Comparison of ENCODE assay signal across 26 mouse cellular contexts in genomic region chr13:51122771-51123170, GRCm38 (mm10). TPM values are rescaled to one million over a fixed set of nuclear protein-coding genes. Genes with fewer than 3 reads are reported as not detected.
A peak's percentile ranks its signal among the peaks of the same experiment; 100 is the strongest.
DNase-seq lines count a peak whose midpoint lies in the region; ATAC-seq and TF ChIP-seq lines count a peak whose summit lies in the region.
"Had no signal": no experiment of that assay in that cellular context is flagged by ENCODE, and none has a peak within 500 bp of the region (broad histone marks: within the 10 kb centered on the region; RNA-seq: fewer than 3 reads in every experiment).

No protein-coding gene starts in this region.

- H3K4me2 ChIP-seq in limb, embryonic 15.5 days, result no peak overlapping the region
- H3K4me2 ChIP-seq: forebrain, embryonic 13.5 days; heart, embryonic 13.5 days; hindbrain, embryonic 14.5 days had no signal

- peak overlapping the region; percentile 17; the same call in 1 of the 2 replicates for H3K27ac ChIP-seq in limb, embryonic 15.5 days
- H3K27ac ChIP-seq in limb, embryonic 10.5 days, result no peak overlapping the region
- H3K27ac ChIP-seq in ES-Bruce4 (ENCODE audit: insufficient read depth, low read length), result peak overlapping the region; percentile 87
- H3K27ac ChIP-seq: forebrain, embryonic 10.5 days; forebrain, embryonic 13.5 days; heart, adult 2 months; hindbrain, embryonic 14.5 days; hindbrain, postnatal 0 days had no signal

- TF ChIP-seq CTCF in E14TG2a.4 (conservative IDR thresholded peaks at IDR 0.05; ENCODE audit: low read length) (no peak), ES-Bruce4 (IDR thresholded peaks at IDR 0.05; ENCODE audit: low read depth, low read length) (no peak)

- no peak for ATAC-seq in limb, embryonic 15.5 days (ENCODE audit: insufficient number of reproducible peaks, low FRiP score, low TSS enrichment, low read depth)
- ATAC-seq: CD4-positive, CD25-positive, alpha-beta regulatory T cell, adult 4 months; forebrain, embryonic 13.5 days; forebrain, embryonic 16.5 days; hindbrain, postnatal 0 days; inflammation-experienced regulatory T-cells, adult 6 months had no signal

- DNase-seq in limb, embryonic 10.5 days (ENCODE audit: low spot score), result no peak
- peak; percentile 78 for DNase-seq in R1 (ENCODE audit: low read depth, low spot score)
- no peak for DNase-seq in right cerebral cortex, adult 18-20 months
- DNase-seq in urinary bladder, postnatal 10 days (ENCODE audit: low spot score), result no peak
- DNase-seq: adrenal gland, adult 8-10 months; adrenal gland, postnatal 25 days; cerebellum, adult 11-12 months; cerebellum, adult 8-10 months; cerebellum, postnatal 10 days; gastrocnemius, postnatal 10 days; gastrocnemius, postnatal 36 days; heart, adult 2 months; heart, postnatal 14 days; heart, postnatal 4 days had no signal

- no peak for TF ChIP-seq POLR2A in ES-Bruce4 (IDR thresholded peaks at IDR 0.05; ENCODE audit: insufficient read depth, low read length)

- no peak overlapping the region for H3K4me3 ChIP-seq in limb, embryonic 15.5 days
- H3K4me3 ChIP-seq in limb, embryonic 10.5 days, result no peak overlapping the region
- H3K4me3 ChIP-seq in E14TG2a.4 (replicated peaks; ENCODE audit: low read length), result peak overlapping the region; percentile 71
- H3K4me3 ChIP-seq in ES-Bruce4 (ENCODE audit: low read depth, low read length), result no peak overlapping the region
- H3K4me3 ChIP-seq: forebrain, embryonic 10.5 days; forebrain, embryonic 13.5 days; heart, adult 2 months; heart, embryonic 10.5 days; heart, embryonic 13.5 days had no signal

- peaks cover 6% of the 10 kb centered on the region; the same call in 1 of the 2 replicates for H3K36me3 ChIP-seq in limb, embryonic 15.5 days
- peaks cover 50% of the 10 kb centered on the region for H3K36me3 ChIP-seq in limb, embryonic 10.5 days
- H3K36me3 ChIP-seq in E14TG2a.4 (ENCODE audit: insufficient read depth, low read length) (peaks cover 42% of the 10 kb centered on the region), ES-Bruce4 (ENCODE audit: control insufficient read depth, insufficient read depth, low read length, poor library complexity, severe bottlenecking) (0 out of 2 replicates have a peak, but pooled peaks cover 4% of the 10 kb centered on the region)

- TF ChIP-seq EP300 in ES-Bruce4 (IDR thresholded peaks at IDR 0.05; ENCODE audit: insufficient read depth, low read depth, low read length), result peak; percentile 40; the same call in 1 of the 2 replicates

- peaks cover 48% of the 10 kb centered on the region for H3K4me1 ChIP-seq in limb, embryonic 15.5 days
- peaks cover 39% of the 10 kb centered on the region for H3K4me1 ChIP-seq in limb, embryonic 10.5 days
- peaks cover 99% of the 10 kb centered on the region for H3K4me1 ChIP-seq in E14TG2a.4 (replicated peaks; ENCODE audit: low read depth, low read length)
- H3K4me1 ChIP-seq in ES-Bruce4 (ENCODE audit: control insufficient read depth, insufficient read depth, low read length), result peaks cover 10% of the 10 kb centered on the region

- 71% methylated on average over 8 of the region's 8 CpGs for WGBS in limb, embryonic 15.5 days
- 87% methylated on average over 8 of the region's 8 CpGs for WGBS in limb, embryonic 10.5 days

- no peaks in the 10 kb centered on the region for H3K9me3 ChIP-seq in limb, embryonic 15.5 days
- no peaks in the 10 kb centered on the region for H3K9me3 ChIP-seq in limb, embryonic 10.5 days (replicated peaks)
- H3K9me3 ChIP-seq in E14TG2a.4 (ENCODE audit: low read length), result no peaks in the 10 kb centered on the region
- no peaks in the 10 kb centered on the region for H3K9me3 ChIP-seq in ES-Bruce4 (replicated peaks; ENCODE audit: control insufficient read depth, insufficient read depth, low read length, poor library complexity, severe bottlenecking)
- H3K9me3 ChIP-seq: forebrain, embryonic 10.5 days; forebrain, embryonic 13.5 days; heart, embryonic 10.5 days; heart, embryonic 13.5 days had no signal

- H3K9ac ChIP-seq in limb, embryonic 15.5 days, result no peak overlapping the region
- H3K9ac ChIP-seq in ES-Bruce4 (ENCODE audit: low read depth, poor library complexity, severe bottlenecking), result no peak overlapping the region
- H3K9ac ChIP-seq: forebrain, embryonic 13.5 days; hindbrain, embryonic 14.5 days had no signal

- H3K27me3 ChIP-seq in limb, embryonic 15.5 days, result no peaks in the 10 kb centered on the region
- no peaks in the 10 kb centered on the region for H3K27me3 ChIP-seq in limb, embryonic 10.5 days (ENCODE audit: low read depth, poor library complexity, severe bottlenecking)
- H3K27me3 ChIP-seq in E14TG2a.4 (ENCODE audit: insufficient read depth, low read length), result no peaks in the 10 kb centered on the region
- H3K27me3 ChIP-seq in ES-Bruce4 (ENCODE audit: control insufficient read depth, insufficient read depth, low read length, poor library complexity, severe bottlenecking), result no peaks in the 10 kb centered on the region
- H3K27me3 ChIP-seq: forebrain, embryonic 13.5 days; heart, embryonic 13.5 days had no signal

RNA-seq across cellular contexts. Expression of gene Spin1, which starts 22.1 kb away (rescaled TPM):
- polyA plus RNA-seq in limb, embryonic 15.5 days (2015; fragmentation: Nextera tagmentation; extraction: Ambion mirVana), result 81.4 and 90.7 TPM in 2 replicates
- 91.7 and 127 TPM in 2 replicates for polyA plus RNA-seq in limb, embryonic 10.5 days (2016; fragmentation: Nextera tagmentation; extraction: Ambion mirVana)
- 72.0 and 72.3 TPM in 2 replicates for polyA plus RNA-seq in ES-Bruce4 (2011; ENCODE audit: insufficient read depth, insufficient read length, low read depth, missing spikeins)

RNA-seq across cellular contexts. Expression of gene Nxnl2, which starts 48.1 kb away (rescaled TPM):
- polyA plus RNA-seq in limb, embryonic 15.5 days (2015; fragmentation: Nextera tagmentation; extraction: Ambion mirVana), result 3.5 and 4.2 TPM in 2 replicates
- 0.75 and 2.0 TPM in 2 replicates for polyA plus RNA-seq in limb, embryonic 10.5 days (2016; fragmentation: Nextera tagmentation; extraction: Ambion mirVana)
- polyA plus RNA-seq in ES-Bruce4 (2011; ENCODE audit: insufficient read depth, insufficient read length, low read depth, missing spikeins), result 2.4 and 2.6 TPM in 2 replicates
